Mouse (Mus musculus) midbrain, postnatal 0 days (tissue): ENCODE data around the gene Meis1. TPM values are rescaled to one million over a fixed set of nuclear protein-coding genes. Genes with fewer than 3 reads are reported as not detected.

Experiments
- ATAC-seq: fragments of 200-750 bp; cut with Nextera tagmentation; 2 replicates; pipeline ENCODE4 v1.8.0; 2017; ENCODE audit warnings: moderate number of reproducible peaks, mild to moderate bottlenecking, moderate TSS enrichment, moderate library complexity; ENCODE audit not compliant: low FRiP score
- DNase-seq: peaks from one replicate; pipeline ENCODE4 v3.0.0-alpha.2; 2015; ENCODE audit warnings: low spot score
- H3K27ac ChIP-seq: fragments of 300-500 bp; sonication (generic); 2 replicates; pipeline ENCODE4 v1.5.1; 2014; ENCODE audit warnings: low read depth, mild to moderate bottlenecking, low read length, mixed read lengths
- H3K27me3 ChIP-seq: fragments of 300-500 bp; sonication (generic); 2 replicates; pipeline ENCODE4 v1.6.1; 2014; ENCODE audit warnings: low read length, control low read depth, mixed read lengths; ENCODE audit not compliant: insufficient read depth
- H3K36me3 ChIP-seq: fragments of 300-500 bp; sonication (generic); 2 replicates; pipeline ENCODE4 v1.6.1; 2014; ENCODE audit warnings: low read length, control low read depth, mixed read lengths; ENCODE audit not compliant: insufficient read depth
- H3K4me1 ChIP-seq: fragments of 300-500 bp; sonication (generic); 2 replicates; pipeline ENCODE4 v1.6.1; 2014; ENCODE audit warnings: mild to moderate bottlenecking, control low read depth, antibody characterized with exemption, low read length, mixed read lengths; ENCODE audit not compliant: insufficient read depth
- H3K4me2 ChIP-seq: fragments of 300-500 bp; sonication (generic); 2 replicates; pipeline ENCODE4 v1.6.1; 2014; ENCODE audit warnings: low read depth, mild to moderate bottlenecking, low read length, mixed read lengths; ENCODE audit not compliant: poor library complexity, severe bottlenecking
- H3K4me3 ChIP-seq: fragments of 300-500 bp; sonication (generic); 2 replicates; pipeline ENCODE4 v1.5.1; 2014; ENCODE audit warnings: low read depth, mild to moderate bottlenecking, low read length, moderate library complexity
- H3K9ac ChIP-seq: fragments of 300-500 bp; sonication (generic); replicated peaks from 2 replicates; pipeline ENCODE4 v1.6.1; 2014; ENCODE audit warnings: mild to moderate bottlenecking, low read length, moderate library complexity, mixed read lengths; ENCODE audit not compliant: poor library complexity, severe bottlenecking
- H3K9me3 ChIP-seq: fragments of 300-500 bp; sonication (generic); 2 replicates; pipeline ENCODE4 v1.6.1; 2016; ENCODE audit warnings: low read length, control low read depth
- CTCF ChIP-seq: IDR thresholded peaks from 2 replicates; pipeline ENCODE4 v1.5.1; 2016; ENCODE audit warnings: antibody characterized with exemption, mild to moderate bottlenecking
- WGBS: fragments of 180-500 bp; shearing (Covaris S2); extraction: QIAGEN DNeasy Blood & Tissue Kit; methylation state at CpG from one replicate; pipeline ENCODE4 v1.1.7; 2014; 5-methylcytosine and 5-hydroxymethylcytosine counted together
- polyA plus RNA-seq: library from polyadenylated mRNA; unstranded; fragments of >200 nt; fragmentation: Nextera tagmentation; extraction: Ambion mirVana; gene quantifications from 2 replicates; pipeline ENCODE4 v1.2.1, GENCODE M21; 2015
- total RNA-seq: library from RNA; depleted of rRNA; stranded (reverse); fragments of >200 nt; gene quantifications from 2 replicates; pipeline ENCODE4 v1.2.3, GENCODE M21; 2014

Meis1 gene
- total and polyA plus RNA-seq, 2 experiments from 2014 or later = 16.1 to 40.1 TPM

DNA sequence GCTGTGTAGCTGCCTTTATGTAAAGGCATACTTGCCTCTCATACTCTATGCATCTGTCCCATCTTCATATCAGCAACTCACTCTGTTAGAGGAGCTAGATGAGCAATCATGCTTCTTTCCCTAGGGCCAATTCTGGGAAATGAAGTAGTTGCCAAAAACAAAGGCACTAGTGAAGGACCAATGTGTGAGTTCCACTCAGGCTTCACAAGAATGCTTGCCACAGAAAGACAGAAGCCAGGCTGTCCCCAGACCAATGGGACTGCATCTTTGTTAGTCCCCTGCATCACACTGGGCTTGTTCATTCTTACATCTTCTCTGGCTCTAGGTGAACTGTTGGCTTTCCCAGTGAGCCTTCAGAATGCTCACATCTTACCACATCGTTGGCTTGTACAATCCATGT is 43.7 kb downstream of the Meis1 start:
- no peaks in the 10 kb centered on the region for H3K36me3 ChIP-seq
- ATAC-seq (no peak), DNase-seq (no peak)
- no peak overlapping the region for H3K9ac ChIP-seq
- no peaks in the 10 kb centered on the region for H3K27me3 ChIP-seq
- H3K4me1 ChIP-seq = no peaks in the 10 kb centered on the region
- no peak overlapping the region for H3K4me2 ChIP-seq
- no peak overlapping the region for H3K4me3 ChIP-seq
- TF ChIP-seq CTCF = no peak
- WGBS = 100% methylated on average over 1 of the region's 1 CpGs
- H3K9me3 ChIP-seq = no peaks in the 10 kb centered on the region
- H3K27ac ChIP-seq = no peak overlapping the region

DNA sequence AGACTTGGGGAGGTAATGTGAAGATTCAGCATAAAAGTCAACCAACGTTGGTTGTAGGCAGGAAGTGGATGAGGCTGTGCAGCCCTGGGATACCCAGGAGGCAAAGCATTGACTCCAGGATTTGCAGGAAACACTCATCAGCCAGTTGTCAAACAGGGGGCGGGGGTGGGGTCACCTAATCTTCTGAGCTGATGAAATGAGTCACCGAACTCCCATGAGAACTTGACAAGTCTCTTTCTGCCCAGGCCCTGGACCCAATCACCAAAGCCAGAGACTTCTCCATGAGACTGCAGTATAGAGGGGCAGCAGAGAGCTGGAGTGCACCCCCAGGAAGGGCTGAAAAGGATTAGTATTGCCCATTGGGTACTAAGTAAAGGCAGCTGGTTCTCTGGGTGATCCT is 45.0 kb downstream of the Meis1 start:
- Histone ChIP-seq H3K36me3 (no peaks in the 10 kb centered on the region), H3K4me3 (no peak overlapping the region), H3K4me1 (no peaks in the 10 kb centered on the region), H3K27ac (no peak overlapping the region), H3K9me3 (no peaks in the 10 kb centered on the region), H3K27me3 (no peaks in the 10 kb centered on the region), H3K4me2 (no peak overlapping the region), H3K9ac (no peak overlapping the region)
- ATAC-seq = no peak
- WGBS = 39% methylated on average over 3 of the region's 3 CpGs
- DNase-seq = no peak
- TF ChIP-seq CTCF = no peak

DNA sequence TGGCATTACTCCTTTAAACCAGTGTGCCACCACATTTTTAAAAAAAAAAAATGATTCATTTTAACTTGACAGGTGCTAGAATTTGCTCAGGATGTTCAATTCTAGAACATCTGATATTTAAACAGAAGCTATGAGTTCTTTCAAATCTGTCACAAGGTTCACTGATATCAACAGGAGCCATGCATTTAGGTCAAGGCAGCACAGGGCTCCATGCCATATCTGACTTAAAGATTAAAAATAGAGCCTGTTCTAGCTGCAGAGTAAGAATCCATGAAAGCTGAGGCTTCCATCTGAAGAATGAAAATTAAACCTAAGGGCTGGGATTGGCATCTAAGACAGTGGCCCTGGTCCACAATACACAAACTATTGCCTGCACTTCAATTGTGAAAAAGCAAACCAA is 45.8 kb downstream of the Meis1 start:
- Histone ChIP-seq H3K4me1 (no peaks in the 10 kb centered on the region), H3K27me3 (no peaks in the 10 kb centered on the region), H3K36me3 (no peaks in the 10 kb centered on the region), H3K9me3 (no peaks in the 10 kb centered on the region), H3K27ac (no peak overlapping the region), H3K9ac (no peak overlapping the region), H3K4me2 (no peak overlapping the region), H3K4me3 (no peak overlapping the region)
- no peak for TF ChIP-seq CTCF
- ATAC-seq = no peak
- DNase-seq = no peak

DNA sequence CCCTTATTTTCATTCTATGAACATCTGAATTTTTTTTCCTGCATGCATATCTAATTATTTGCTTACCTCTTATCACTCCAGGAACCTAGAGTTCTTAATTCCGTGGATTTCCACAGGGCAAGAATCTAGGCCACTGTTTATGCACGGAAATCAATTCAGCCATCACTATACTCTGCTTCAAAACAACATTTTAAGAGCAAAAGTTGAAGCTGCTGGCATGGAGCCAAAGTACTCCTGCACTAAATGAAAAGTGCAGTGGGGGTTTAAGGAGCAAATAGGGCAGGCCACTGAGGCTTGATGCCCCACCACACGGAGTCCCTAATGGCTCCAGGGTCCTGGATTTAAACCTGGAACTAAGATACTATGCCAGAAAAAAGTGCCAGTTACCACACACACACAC is 47.2 kb downstream of the Meis1 start:
- H3K36me3 ChIP-seq = no peaks in the 10 kb centered on the region
- H3K4me1 ChIP-seq = no peaks in the 10 kb centered on the region
- H3K9me3 ChIP-seq = no peaks in the 10 kb centered on the region
- H3K9ac ChIP-seq = no peak overlapping the region
- ATAC-seq (no peak), DNase-seq (no peak)
- 31% methylated on average over 3 of the region's 3 CpGs for WGBS
- no peak overlapping the region for H3K4me3 ChIP-seq
- no peak overlapping the region for H3K4me2 ChIP-seq
- H3K27ac ChIP-seq = no peak overlapping the region
- TF ChIP-seq CTCF = no peak
- H3K27me3 ChIP-seq = no peaks in the 10 kb centered on the region

DNA sequence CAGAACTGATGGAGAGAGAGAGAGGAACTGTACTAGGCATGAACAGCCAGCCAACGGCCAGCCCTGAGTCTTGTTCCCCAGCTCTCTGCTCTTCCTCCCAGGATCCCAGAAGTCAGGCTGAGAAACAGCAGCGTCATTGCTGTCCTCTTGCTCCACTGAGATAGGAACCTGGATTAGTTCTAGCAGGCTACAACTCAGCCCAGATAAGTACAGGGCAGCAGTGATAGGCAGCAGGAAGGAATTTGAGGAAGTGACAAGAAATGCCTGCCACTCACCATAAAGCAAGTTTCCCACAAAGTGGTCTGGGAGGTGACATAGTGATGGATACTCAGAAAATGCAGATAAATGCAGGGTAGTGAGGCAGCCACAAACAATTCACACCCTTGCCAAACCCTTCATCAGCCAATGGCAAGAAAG is 48.9 kb downstream of the Meis1 start:
- Histone ChIP-seq H3K4me2 (no peak overlapping the region), H3K9ac (no peak overlapping the region), H3K27ac (no peak overlapping the region), H3K4me1 (no peaks in the 10 kb centered on the region; the same call in 1 of the 2 replicates), H3K27me3 (no peaks in the 10 kb centered on the region), H3K36me3 (no peaks in the 10 kb centered on the region), H3K4me3 (no peak overlapping the region), H3K9me3 (no peaks in the 10 kb centered on the region)
- TF ChIP-seq CTCF = no peak
- ATAC-seq (no peak), DNase-seq (no peak)
- WGBS = 72% methylated on average over 2 of the region's 2 CpGs

DNA sequence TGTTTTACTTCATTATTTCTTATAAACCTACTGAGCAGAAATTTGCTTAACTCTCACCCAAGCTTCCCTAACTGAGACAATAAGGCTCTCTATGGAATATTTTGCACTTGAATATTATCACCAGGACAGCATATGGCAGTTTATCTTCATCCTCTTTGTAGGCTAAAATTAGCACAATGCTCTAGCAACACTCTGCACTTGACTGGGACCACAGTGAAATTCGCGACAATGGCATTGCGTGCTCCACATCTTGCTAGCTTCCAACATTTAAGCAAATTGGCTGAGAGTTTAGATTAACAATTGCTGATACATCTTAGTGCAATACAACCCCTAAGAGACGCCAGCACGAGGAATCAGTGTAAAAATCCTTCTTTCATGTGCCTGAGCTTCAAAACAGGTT is 54.4 kb downstream of the Meis1 start:
- H3K9ac ChIP-seq = no peak overlapping the region
- 65% methylated on average over 5 of the region's 5 CpGs for WGBS
- no peaks in the 10 kb centered on the region; the same call in 1 of the 2 replicates for H3K4me1 ChIP-seq

More for the DNA sequence above, 54.4 kb downstream of the Meis1 start:
- DNase-seq = no peak
- ATAC-seq = no peak
- no peak for TF ChIP-seq CTCF
- no peaks in the 10 kb centered on the region for H3K36me3 ChIP-seq
- H3K4me3 ChIP-seq = no peak overlapping the region
- no peak overlapping the region for H3K27ac ChIP-seq
- H3K27me3 ChIP-seq = no peaks in the 10 kb centered on the region
- no peaks in the 10 kb centered on the region for H3K9me3 ChIP-seq
- H3K4me2 ChIP-seq = no peak overlapping the region
